Mouse (Mus musculus) cerebellum, postnatal 14 days (tissue): ENCODE results near the gene Bcap31.
"Not testable (repeated sequence)": the region's sequence is repeated elsewhere in the genome, so short reads cannot be mapped to it uniquely, and the experiment has no call there.

Source experiments
- DNase-seq, 2 experiments: peaks; one replicate each; pipeline ENCODE4 v3.0.0; 2021; ENCODE audit warnings: mixed read lengths in 2 of 2

Bcap31 gene

GRCm38 (mm10) chrX:73716109-73716661 is at the start of gene Bcap31, which contains the start of gene Abcd1:
Bcap31 (minus strand) TSS chrX:73716175.
Abcd1 (plus strand) TSS chrX:73716597.
- peak; percentile 91 for DNase-seq

GRCm38 (mm10) chrX:73765311-73765710 is 49.3 kb upstream of the Bcap31 start:
- DNase-seq = peak in 1 of 2 experiments; percentile 56

- peak; percentile 60 to 72 for DNase-seq
Measured at GRCm38 (mm10) chrX:73758611-73759290, 42.8 kb upstream of the Bcap31 start.

GRCm38 (mm10) chrX:73756334-73757140 is 40.6 kb upstream of the Bcap31 start, which contains the start of gene Plxnb3:
Plxnb3 (plus strand) TSS chrX:73757090.
- no peak for DNase-seq

GRCm38 (mm10) chrX:73748977-73749376 is 33.0 kb upstream of the Bcap31 start:
- DNase-seq = no peak

GRCm38 (mm10) chrX:73744774-73745481 is 29.0 kb upstream of the Bcap31 start:
- DNase-seq = no peak

GRCm38 (mm10) chrX:73739841-73740240 is 23.9 kb upstream of the Bcap31 start:
- not testable (repeated sequence) for DNase-seq

GRCm38 (mm10) chrX:73739151-73739550 is 23.2 kb upstream of the Bcap31 start:
- DNase-seq = no peak

- peak in 1 of 2 experiments; percentile 33 for DNase-seq
Measured at GRCm38 (mm10) chrX:73738155-73738554, 22.2 kb upstream of the Bcap31 start.

- DNase-seq = no peak
Measured at GRCm38 (mm10) chrX:73730908-73731307, 14.9 kb upstream of the Bcap31 start.

- peak; percentile 52 to 53 for DNase-seq
Measured at GRCm38 (mm10) chrX:73718686-73719362, 2.8 kb upstream of the Bcap31 start.

GRCm38 (mm10) chrX:73718271-73718670 is 2.3 kb upstream of the Bcap31 start:
- DNase-seq = peak; percentile 5 to 9

- DNase-seq = peak; percentile 32 to 33
Measured at GRCm38 (mm10) chrX:73717667-73718066, 1.7 kb upstream of the Bcap31 start.

- peak; percentile 36 to 43 for DNase-seq
Measured at GRCm38 (mm10) chrX:73716709-73717545, 952 bp upstream of the Bcap31 start.

GRCm38 (mm10) chrX:73715476-73716108 is 383 bp downstream of the Bcap31 start:
- peak; percentile 43 to 65 for DNase-seq

- DNase-seq = no peak
Measured at GRCm38 (mm10) chrX:73700472-73700871, 15.5 kb downstream of the Bcap31 start.

GRCm38 (mm10) chrX:73690917-73691629 is 24.9 kb downstream of the Bcap31 start:
- peak; percentile 60 to 72 for DNase-seq

GRCm38 (mm10) chrX:73685629-73686028 is 30.3 kb downstream of the Bcap31 start:
- DNase-seq = peak; percentile 22 to 25

- no peak for DNase-seq
Measured at GRCm38 (mm10) chrX:73684978-73685377, 31.0 kb downstream of the Bcap31 start.

- no peak for DNase-seq
Measured at GRCm38 (mm10) chrX:73684156-73684555, 31.8 kb downstream of the Bcap31 start.
